Mouse (Mus musculus) ES-CJ7 (cell line): ENCODE results near the gene Diaph3.

Experiments
- DNase-seq: peaks from one replicate; pipeline ENCODE4 v3.0.0; 2011; ENCODE audit warnings: low read depth, low spot score

Gene Diaph3

GRCm38 (mm10) chr14:86646499-86647120 lies 494.4 kb downstream of the Diaph3 start:
- no peak for DNase-seq

GRCm38 (mm10) chr14:86642831-86643241 lies 498.2 kb downstream of the Diaph3 start:
- no peak for DNase-seq

DNA sequence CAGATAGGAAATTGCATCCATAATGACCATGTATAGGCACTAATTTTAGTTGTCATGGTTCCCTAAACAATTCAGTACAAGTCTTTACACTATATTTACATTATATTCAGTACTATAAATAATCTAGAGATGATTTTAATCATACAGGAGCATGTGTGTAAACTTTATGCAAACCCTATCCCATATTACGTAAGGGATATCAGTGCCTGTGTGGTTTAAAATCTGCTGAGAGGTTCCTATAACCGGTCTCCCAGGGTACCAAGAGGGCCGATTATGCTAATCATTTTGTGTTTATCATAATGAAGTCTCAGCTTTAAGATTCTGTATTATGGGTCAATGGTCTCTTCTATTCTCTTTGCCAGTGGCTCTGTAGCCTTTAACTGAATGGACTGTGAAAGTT lies 499.2 kb downstream of the Diaph3 start:
- no peak for DNase-seq

- no peak for DNase-seq
Measured at GRCm38 (mm10) chr14:86640086-86640485, 500.9 kb downstream of the Diaph3 start.

- no peak for DNase-seq
Measured at GRCm38 (mm10) chr14:86635594-86636140, 505.4 kb downstream of the Diaph3 start.

GRCm38 (mm10) chr14:86635052-86635451 lies 506.0 kb downstream of the Diaph3 start:
- DNase-seq: no peak

GRCm38 (mm10) chr14:86633799-86634198 lies 507.2 kb downstream of the Diaph3 start:
- peak; percentile 20 for DNase-seq

DNA sequence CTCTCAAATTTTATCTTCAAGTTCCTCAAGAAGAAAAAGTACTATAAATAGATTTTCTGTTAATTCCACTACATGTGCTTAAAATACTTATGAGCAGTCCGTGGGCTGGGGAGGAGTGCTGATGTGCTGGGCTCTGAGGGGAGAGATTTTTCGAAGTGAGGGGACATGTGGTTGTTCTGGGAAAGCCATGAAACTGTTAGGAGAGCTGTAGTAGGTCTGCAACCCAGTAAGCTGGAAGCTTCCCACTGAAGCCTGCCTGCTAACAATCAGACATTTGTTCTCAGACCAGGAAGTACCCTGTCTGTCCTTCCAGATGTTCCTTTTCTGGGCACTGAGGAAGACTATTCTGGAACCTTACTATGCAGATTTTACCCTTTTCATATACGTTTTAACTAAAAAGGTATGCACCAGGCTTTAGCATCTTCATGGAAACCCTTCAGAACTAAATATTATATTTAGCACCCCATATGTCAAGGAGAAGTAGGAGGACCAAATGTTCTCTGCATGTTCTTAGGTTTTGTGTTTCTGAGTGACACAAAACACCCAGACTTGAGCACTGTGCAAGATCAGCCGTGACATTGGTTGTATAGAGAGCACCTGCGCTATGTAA lies 516.1 kb downstream of the Diaph3 start:
- no peak for DNase-seq

- DNase-seq: no peak
Measured at GRCm38 (mm10) chr14:86619637-86620036, 521.4 kb downstream of the Diaph3 start.
